ENCODE assay signal across 15 mouse cellular contexts in the genomic region with DNA sequence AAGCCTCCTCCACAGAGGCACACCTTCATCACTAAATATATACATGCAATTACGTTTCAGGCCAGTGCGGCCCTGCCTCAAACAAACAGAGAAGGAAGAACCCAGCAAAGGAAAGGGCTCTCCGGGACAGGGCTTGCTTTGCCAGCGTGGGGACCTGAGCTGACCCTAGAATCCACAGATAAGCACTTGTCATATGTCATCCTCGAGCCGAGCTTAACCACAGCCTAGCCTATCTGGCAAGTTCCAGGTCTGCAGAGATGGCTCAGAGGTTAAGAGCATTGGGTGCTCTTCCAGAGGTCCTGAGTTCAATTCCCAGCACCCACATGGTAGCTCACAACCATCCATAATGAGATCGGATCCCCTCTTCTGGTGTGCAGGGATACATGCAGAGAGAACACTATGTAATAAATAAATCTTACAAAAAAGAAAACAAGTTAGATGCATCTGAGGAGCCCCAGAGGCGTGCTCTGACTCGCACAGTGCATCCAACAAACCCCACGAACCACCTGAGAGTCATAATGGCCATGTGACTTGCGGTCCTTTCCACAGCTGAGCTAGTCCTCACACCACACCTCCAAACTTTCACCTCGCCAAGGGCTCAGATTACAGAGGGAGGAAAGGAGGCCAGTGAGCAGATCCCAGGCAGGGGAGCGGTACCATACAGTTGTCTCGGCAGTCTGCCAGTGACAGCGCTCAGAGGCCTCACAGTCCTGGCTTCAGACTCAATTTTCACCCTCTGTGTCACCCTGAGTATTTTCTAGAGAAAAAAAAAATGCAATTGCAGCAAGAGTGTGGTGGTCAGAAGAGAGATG. TPM values are rescaled to one million over a fixed set of nuclear protein-coding genes. Genes with fewer than 3 reads are reported as not detected.
DNase-seq lines count a peak whose midpoint lies in the region; ATAC-seq lines count a peak whose summit lies in the region.
"Had no signal": no experiment of that assay in that cellular context is flagged by ENCODE, and none has a peak within 500 bp of the region (broad histone marks: within the 10 kb centered on the region; RNA-seq: fewer than 3 reads in every experiment).

No protein-coding gene starts in this region.

- peaks cover 2% of the 10 kb centered on the region; the same call in 1 of the 2 replicates for H3K4me1 ChIP-seq in limb, embryonic 11.5 days (ENCODE audit: control insufficient read depth, insufficient read depth, low read length)
- peaks cover 10% of the 10 kb centered on the region for H3K4me1 ChIP-seq in limb, embryonic 10.5 days
- H3K4me1 ChIP-seq in embryonic facial prominence, embryonic 14.5 days (ENCODE audit: control insufficient read depth, insufficient read depth, low read length), result no peaks in the 10 kb centered on the region
- peaks cover 22% of the 10 kb centered on the region for H3K4me1 ChIP-seq in heart, embryonic 13.5 days
- H3K4me1 ChIP-seq in liver, embryonic 11.5 days (replicated peaks; ENCODE audit: control insufficient read depth, insufficient read depth, low read length), result no peaks in the 10 kb centered on the region
- H3K4me1 ChIP-seq: neural tube, embryonic 13.5 days had no signal

- WGBS in limb, embryonic 11.5 days, result 65% methylated on average over 15 of the region's 15 CpGs
- WGBS in limb, embryonic 10.5 days, result 70% methylated on average over 15 of the region's 15 CpGs
- 73% methylated on average over 15 of the region's 15 CpGs for WGBS in embryonic facial prominence, embryonic 14.5 days
- 54% methylated on average over 15 of the region's 15 CpGs for WGBS in heart, embryonic 13.5 days
- 72% methylated on average over 15 of the region's 15 CpGs for WGBS in liver, embryonic 11.5 days

- no peak overlapping the region for H3K4me3 ChIP-seq in limb, embryonic 11.5 days (ENCODE audit: low read depth, low read length)
- no peak overlapping the region for H3K4me3 ChIP-seq in limb, embryonic 10.5 days
- no peak overlapping the region for H3K4me3 ChIP-seq in embryonic facial prominence, embryonic 14.5 days (ENCODE audit: low read depth, low read length)
- no peak overlapping the region for H3K4me3 ChIP-seq in heart, embryonic 13.5 days
- H3K4me3 ChIP-seq in liver, embryonic 11.5 days (ENCODE audit: low read depth, low read length), result no peak overlapping the region
- H3K4me3 ChIP-seq: midbrain, embryonic 10.5 days; neural tube, embryonic 13.5 days had no signal

- H3K9me3 ChIP-seq in limb, embryonic 11.5 days (ENCODE audit: control insufficient read depth, low read length), result no peaks in the 10 kb centered on the region
- no peaks in the 10 kb centered on the region for H3K9me3 ChIP-seq in limb, embryonic 10.5 days (replicated peaks)
- H3K9me3 ChIP-seq in embryonic facial prominence, embryonic 14.5 days (ENCODE audit: control insufficient read depth, low read length), result no peaks in the 10 kb centered on the region
- no peaks in the 10 kb centered on the region for H3K9me3 ChIP-seq in heart, embryonic 13.5 days
- H3K9me3 ChIP-seq in liver, embryonic 11.5 days (ENCODE audit: control insufficient read depth, low read length), result no peaks in the 10 kb centered on the region
- H3K9me3 ChIP-seq: midbrain, embryonic 10.5 days had no signal

- peak; percentile 45 for DNase-seq in limb, embryonic 11.5 days (ENCODE audit: low spot score)
- no peak for DNase-seq in limb, embryonic 10.5 days (ENCODE audit: low spot score)
- peak; percentile 75 for DNase-seq in embryonic facial prominence, embryonic 14.5 days (ENCODE audit: low spot score)
- no peak for DNase-seq in layer of hippocampus, adult 11-12 months (ENCODE audit: low spot score)
- no peak for DNase-seq in ovary, postnatal 14 days (ENCODE audit: low spot score)
- DNase-seq in liver, embryonic 11.5 days (ENCODE audit: low spot score), result no peak
- DNase-seq: kidney, adult 11 months; thymus, postnatal 4 days had no signal

- H3K27me3 ChIP-seq in limb, embryonic 11.5 days (ENCODE audit: control insufficient read depth, insufficient read depth, low read length), result no peaks in the 10 kb centered on the region
- no peaks in the 10 kb centered on the region for H3K27me3 ChIP-seq in limb, embryonic 10.5 days (ENCODE audit: low read depth, poor library complexity, severe bottlenecking)
- no peaks in the 10 kb centered on the region for H3K27me3 ChIP-seq in embryonic facial prominence, embryonic 14.5 days (replicated peaks; ENCODE audit: control insufficient read depth, insufficient read depth, low read length)
- no peaks in the 10 kb centered on the region for H3K27me3 ChIP-seq in heart, embryonic 13.5 days (replicated peaks)
- no peaks in the 10 kb centered on the region for H3K27me3 ChIP-seq in liver, embryonic 11.5 days (replicated peaks; ENCODE audit: control insufficient read depth, insufficient read depth, low read length)
- H3K27me3 ChIP-seq: neural tube, embryonic 13.5 days had no signal

- peak; percentile 40; the same call in 1 of the 2 replicates for ATAC-seq in limb, embryonic 11.5 days (ENCODE audit: insufficient number of reproducible peaks, low FRiP score, low TSS enrichment, low read depth)
- ATAC-seq in embryonic facial prominence, embryonic 14.5 days (ENCODE audit: low read depth), result peak; percentile 84
- peak; percentile 38; the same call in 1 of the 2 replicates for ATAC-seq in heart, embryonic 13.5 days (ENCODE audit: extremely low read depth, insufficient number of reproducible peaks, low FRiP score, low TSS enrichment)
- ATAC-seq in megakaryocyte-erythroid progenitor cell, adult 5-6 weeks (replicated peaks; ENCODE audit: low FRiP score, low TSS enrichment, poor library complexity, severe bottlenecking), result peak; percentile 75
- ATAC-seq in liver, embryonic 11.5 days (replicated peaks; ENCODE audit: low FRiP score), result no peak

- no peak overlapping the region for H3K4me2 ChIP-seq in limb, embryonic 11.5 days (ENCODE audit: low read depth, severe bottlenecking)
- no peak overlapping the region for H3K4me2 ChIP-seq in embryonic facial prominence, embryonic 14.5 days (ENCODE audit: low read depth, low read length)
- no peak overlapping the region for H3K4me2 ChIP-seq in heart, embryonic 13.5 days
- H3K4me2 ChIP-seq in liver, embryonic 11.5 days, result no peak overlapping the region
- H3K4me2 ChIP-seq: neural tube, embryonic 13.5 days had no signal

- no peak overlapping the region for H3K27ac ChIP-seq in limb, embryonic 11.5 days (replicated peaks; ENCODE audit: low read depth, low read length)
- H3K27ac ChIP-seq in limb, embryonic 10.5 days, result no peak overlapping the region
- no peak overlapping the region for H3K27ac ChIP-seq in embryonic facial prominence, embryonic 14.5 days (replicated peaks; ENCODE audit: low read depth, low read length)
- H3K27ac ChIP-seq in heart, embryonic 13.5 days (replicated peaks), result peak overlapping the region; percentile 89
- no peak overlapping the region for H3K27ac ChIP-seq in liver, embryonic 11.5 days (ENCODE audit: low read depth, low read length)
- H3K27ac ChIP-seq: midbrain, embryonic 10.5 days; neural tube, embryonic 13.5 days had no signal

- no peak overlapping the region for H3K9ac ChIP-seq in limb, embryonic 11.5 days (ENCODE audit: low read length)
- no peak overlapping the region for H3K9ac ChIP-seq in embryonic facial prominence, embryonic 14.5 days (ENCODE audit: low read depth, low read length)
- H3K9ac ChIP-seq in heart, embryonic 13.5 days, result peak overlapping the region; percentile 52
- H3K9ac ChIP-seq in liver, embryonic 11.5 days (ENCODE audit: low read depth, low read length), result no peak overlapping the region
- H3K9ac ChIP-seq: neural tube, embryonic 13.5 days had no signal

- H3K36me3 ChIP-seq in limb, embryonic 11.5 days (ENCODE audit: control insufficient read depth, insufficient read depth, low read length), result peaks cover 35% of the 10 kb centered on the region
- H3K36me3 ChIP-seq in limb, embryonic 10.5 days, result peaks cover 93% of the 10 kb centered on the region
- H3K36me3 ChIP-seq in embryonic facial prominence, embryonic 14.5 days (ENCODE audit: control insufficient read depth, insufficient read depth, low read length), result peaks cover 89% of the 10 kb centered on the region
- peaks cover 88% of the 10 kb centered on the region for H3K36me3 ChIP-seq in heart, embryonic 13.5 days
- H3K36me3 ChIP-seq in liver, embryonic 11.5 days (ENCODE audit: control insufficient read depth, insufficient read depth, low read length), result peaks cover 34% of the 10 kb centered on the region

RNA-seq across cellular contexts. Expression of gene Kank2, which starts 16.7 kb away (rescaled TPM):
- 11.6 and 12.7 TPM in 2 replicates for polyA plus RNA-seq in limb, embryonic 11.5 days (2014; fragmentation: Nextera tagmentation; extraction: Ambion mirVana)
- 22.7 and 24.2 TPM in 2 replicates for polyA plus RNA-seq in limb, embryonic 10.5 days (2016; fragmentation: Nextera tagmentation; extraction: Ambion mirVana)
- 10.7 and 12.1 TPM in 2 replicates for polyA plus RNA-seq in embryonic facial prominence, embryonic 14.5 days (2014; fragmentation: Nextera tagmentation; extraction: Ambion mirVana)
- polyA plus RNA-seq in heart, embryonic 13.5 days (2015; fragmentation: Nextera tagmentation; extraction: Ambion mirVana), result 16.0 and 16.9 TPM in 2 replicates
- total RNA-seq in megakaryocyte-erythroid progenitor cell, adult 5-6 weeks (2014; fragmentation: Nextera tagmentation), result 0.61 TPM in 1 of 2 replicates, not detected in the other
- total RNA-seq in megakaryocyte-erythroid progenitor cell, adult 5-6 weeks (2017), result 0.23 TPM in 1 of 2 replicates, not detected in the other
- polyA plus RNA-seq in liver, embryonic 11.5 days (2014; fragmentation: Nextera tagmentation; extraction: Ambion mirVana), result 4.7 and 6.7 TPM in 2 replicates

RNA-seq across cellular contexts. Expression of gene Spc24, which starts 21.8 kb away (rescaled TPM):
- 176 and 183 TPM in 2 replicates for polyA plus RNA-seq in limb, embryonic 11.5 days (2014; fragmentation: Nextera tagmentation; extraction: Ambion mirVana)
- 225 and 232 TPM in 2 replicates for polyA plus RNA-seq in limb, embryonic 10.5 days (2016; fragmentation: Nextera tagmentation; extraction: Ambion mirVana)
- polyA plus RNA-seq in embryonic facial prominence, embryonic 14.5 days (2014; fragmentation: Nextera tagmentation; extraction: Ambion mirVana), result 70.4 and 81.9 TPM in 2 replicates
- polyA plus RNA-seq in heart, embryonic 13.5 days (2015; fragmentation: Nextera tagmentation; extraction: Ambion mirVana), result 84.8 and 96.7 TPM in 2 replicates
- 49.0 and 79.0 TPM in 2 replicates for total RNA-seq in megakaryocyte-erythroid progenitor cell, adult 5-6 weeks (2014; fragmentation: Nextera tagmentation)
- total RNA-seq in megakaryocyte-erythroid progenitor cell, adult 5-6 weeks (2017), result 77.1 and 107 TPM in 2 replicates
- 151 and 170 TPM in 2 replicates for polyA plus RNA-seq in liver, embryonic 11.5 days (2014; fragmentation: Nextera tagmentation; extraction: Ambion mirVana)

RNA-seq across cellular contexts. Expression of gene Angptl8, which starts 53.4 kb away (rescaled TPM):
- 0.64 and 0.82 TPM in 2 replicates for polyA plus RNA-seq in limb, embryonic 11.5 days (2014; fragmentation: Nextera tagmentation; extraction: Ambion mirVana)
- polyA plus RNA-seq in limb, embryonic 10.5 days (2016; fragmentation: Nextera tagmentation; extraction: Ambion mirVana), result 1.2 and 1.6 TPM in 2 replicates
- 0.41 and 0.54 TPM in 2 replicates for polyA plus RNA-seq in embryonic facial prominence, embryonic 14.5 days (2014; fragmentation: Nextera tagmentation; extraction: Ambion mirVana)
- 1.6 and 2.3 TPM in 2 replicates for polyA plus RNA-seq in heart, embryonic 13.5 days (2015; fragmentation: Nextera tagmentation; extraction: Ambion mirVana)
- total RNA-seq in megakaryocyte-erythroid progenitor cell, adult 5-6 weeks (2014; fragmentation: Nextera tagmentation), result not detected in 2 replicates
- not detected in 2 replicates for total RNA-seq in megakaryocyte-erythroid progenitor cell, adult 5-6 weeks (2017)
- 16.1 and 17.4 TPM in 2 replicates for polyA plus RNA-seq in liver, embryonic 11.5 days (2014; fragmentation: Nextera tagmentation; extraction: Ambion mirVana)
- total RNA-seq: ES-E14; left cerebral cortex, postnatal 10 days had no signal
- polyA plus RNA-seq: frontal cortex, adult 2 months had no signal

RNA-seq across cellular contexts. Expression of gene Ldlr, which starts 58.6 kb away (rescaled TPM):
- 15.2 and 23.2 TPM in 2 replicates for polyA plus RNA-seq in limb, embryonic 11.5 days (2014; fragmentation: Nextera tagmentation; extraction: Ambion mirVana)
- polyA plus RNA-seq in limb, embryonic 10.5 days (2016; fragmentation: Nextera tagmentation; extraction: Ambion mirVana), result 55.2 and 57.3 TPM in 2 replicates
- polyA plus RNA-seq in embryonic facial prominence, embryonic 14.5 days (2014; fragmentation: Nextera tagmentation; extraction: Ambion mirVana), result 13.9 and 14.1 TPM in 2 replicates
- 18.9 and 20.4 TPM in 2 replicates for polyA plus RNA-seq in heart, embryonic 13.5 days (2015; fragmentation: Nextera tagmentation; extraction: Ambion mirVana)
- total RNA-seq in megakaryocyte-erythroid progenitor cell, adult 5-6 weeks (2014; fragmentation: Nextera tagmentation), result 8.4 and 14.8 TPM in 2 replicates
- total RNA-seq in megakaryocyte-erythroid progenitor cell, adult 5-6 weeks (2017), result 11.5 and 13.9 TPM in 2 replicates
- polyA plus RNA-seq in liver, embryonic 11.5 days (2014; fragmentation: Nextera tagmentation; extraction: Ambion mirVana), result 18.8 and 23.9 TPM in 2 replicates

Comparison
In these comparisons a context has a peak if more than half of its experiments do, and no peak if none do; other contexts are left out.
1. DNase-seq: peak in limb, embryonic 11.5 days (single experiment) and embryonic facial prominence, embryonic 14.5 days (single experiment); none in limb, embryonic 10.5 days (single experiment), layer of hippocampus, adult 11-12 months (single experiment), ovary, postnatal 14 days (single experiment) and liver, embryonic 11.5 days (single experiment).